Mouse (Mus musculus) neural tube, embryonic 15.5 days (tissue): Measurements from ENCODE around the gene Arnt2. TPM values are rescaled to one million over a fixed set of nuclear protein-coding genes. Genes with fewer than 3 reads are reported as not detected.

Source experiments
- ATAC-seq: fragments of 200-750 bp; cut with Nextera tagmentation; 2 replicates; pipeline ENCODE4 v1.8.0; 2017; ENCODE audit warnings: mild to moderate bottlenecking, moderate TSS enrichment, moderate library complexity; ENCODE audit not compliant: low FRiP score
- H3K27ac ChIP-seq: fragments of 300-500 bp; sonication (generic); replicated peaks from 2 replicates; pipeline ENCODE4 v1.5.1; 2015; ENCODE audit warnings: mild to moderate bottlenecking, inconsistent platforms
- H3K27me3 ChIP-seq: fragments of 300-500 bp; sonication (generic); replicated peaks from 2 replicates; pipeline ENCODE4 v1.6.1; 2015; ENCODE audit warnings: inconsistent platforms
- H3K36me3 ChIP-seq: fragments of 300-500 bp; sonication (generic); 2 replicates; pipeline ENCODE4 v1.6.1; 2015; ENCODE audit warnings: inconsistent platforms
- H3K4me1 ChIP-seq: fragments of 300-500 bp; sonication (generic); 2 replicates; pipeline ENCODE4 v1.6.1; 2015; ENCODE audit warnings: inconsistent platforms
- H3K4me2 ChIP-seq: fragments of 300-500 bp; sonication (generic); 2 replicates; pipeline ENCODE4 v1.6.1; 2015; ENCODE audit warnings: inconsistent platforms, mild to moderate bottlenecking, moderate library complexity
- H3K4me3 ChIP-seq: fragments of 300-500 bp; sonication (generic); replicated peaks from 2 replicates; pipeline ENCODE4 v1.5.1; 2015; ENCODE audit warnings: mild to moderate bottlenecking, inconsistent platforms
- H3K9ac ChIP-seq: fragments of 300-500 bp; sonication (generic); replicated peaks from 2 replicates; pipeline ENCODE4 v1.6.1; 2015; ENCODE audit warnings: mild to moderate bottlenecking, inconsistent platforms
- H3K9me3 ChIP-seq: fragments of 300-500 bp; sonication (generic); replicated peaks from 2 replicates; pipeline ENCODE4 v1.6.1; 2016; ENCODE audit warnings: inconsistent platforms
- WGBS: fragments of 180-500 bp; shearing (Covaris S2); methylation state at CpG from one replicate; pipeline ENCODE4 v1.1.7; 2015; ENCODE audit warnings: mixed read lengths; 5-methylcytosine and 5-hydroxymethylcytosine counted together
- polyA plus RNA-seq: library from polyadenylated mRNA; unstranded; fragments of >200 nt; fragmentation: Nextera tagmentation; extraction: Ambion mirVana; gene quantifications from 2 replicates; pipeline ENCODE4 v1.2.1, GENCODE M21; 2015

Arnt2 gene
- polyA plus RNA-seq, 1 experiment from 2014 or later: 55.0 TPM

DNA sequence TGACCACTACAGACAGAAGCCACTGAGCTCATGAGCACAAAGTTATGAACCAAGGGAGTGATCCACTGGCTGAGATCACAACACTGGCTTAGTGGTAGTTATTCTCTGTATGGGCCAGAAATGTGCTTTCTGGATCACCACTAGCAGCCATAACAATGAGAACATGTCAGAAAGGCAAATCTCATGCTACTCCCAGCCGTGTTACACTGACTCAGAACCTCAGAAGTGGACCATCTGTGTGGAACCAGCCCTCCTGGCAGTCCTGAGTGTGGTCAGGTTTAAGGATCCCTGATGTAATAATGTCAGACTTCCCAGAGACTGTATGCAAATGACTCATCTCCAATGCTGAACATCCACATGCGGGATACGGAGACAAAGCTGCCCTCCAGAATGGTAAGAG is 13.4 kb downstream of the Arnt2 start:
- H3K36me3 ChIP-seq: no peaks in the 10 kb centered on the region
- no peak overlapping the region for H3K27ac ChIP-seq
- H3K4me3 ChIP-seq: no peak overlapping the region
- H3K9ac ChIP-seq: no peak overlapping the region
- H3K4me2 ChIP-seq: no peak overlapping the region
- 93% methylated on average over 3 of the region's 3 CpGs for WGBS
- no peaks in the 10 kb centered on the region for H3K27me3 ChIP-seq
- ATAC-seq: no peak
- no peaks in the 10 kb centered on the region for H3K9me3 ChIP-seq
- peaks cover 24% of the 10 kb centered on the region for H3K4me1 ChIP-seq

DNA sequence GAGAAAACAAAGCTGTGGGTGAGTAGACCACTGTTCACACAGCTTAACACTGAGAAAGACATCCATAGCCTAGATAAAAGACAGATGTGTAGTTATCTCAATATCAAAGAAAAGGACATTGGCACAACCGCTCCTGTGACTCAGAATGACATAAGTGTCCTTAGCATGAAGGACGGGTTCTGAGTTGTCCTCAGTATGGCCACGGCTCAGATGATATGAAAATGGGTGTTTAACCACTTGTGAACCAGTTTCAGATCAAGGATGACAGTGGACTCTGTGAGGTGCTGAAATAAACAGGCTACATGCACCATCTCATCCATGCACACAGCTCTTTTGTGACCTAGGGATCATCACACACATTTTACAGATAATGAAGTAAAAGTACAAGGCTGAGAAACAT is 22.1 kb downstream of the Arnt2 start:
- no peak overlapping the region for H3K9ac ChIP-seq
- no peaks in the 10 kb centered on the region for H3K9me3 ChIP-seq
- H3K4me1 ChIP-seq: no peaks in the 10 kb centered on the region
- ATAC-seq: no peak
- no peaks in the 10 kb centered on the region for H3K36me3 ChIP-seq
- no peak overlapping the region for H3K4me3 ChIP-seq
- H3K4me2 ChIP-seq: no peak overlapping the region
- no peaks in the 10 kb centered on the region for H3K27me3 ChIP-seq
- H3K27ac ChIP-seq: no peak overlapping the region
- WGBS: 87% methylated on average over 3 of the region's 3 CpGs

DNA sequence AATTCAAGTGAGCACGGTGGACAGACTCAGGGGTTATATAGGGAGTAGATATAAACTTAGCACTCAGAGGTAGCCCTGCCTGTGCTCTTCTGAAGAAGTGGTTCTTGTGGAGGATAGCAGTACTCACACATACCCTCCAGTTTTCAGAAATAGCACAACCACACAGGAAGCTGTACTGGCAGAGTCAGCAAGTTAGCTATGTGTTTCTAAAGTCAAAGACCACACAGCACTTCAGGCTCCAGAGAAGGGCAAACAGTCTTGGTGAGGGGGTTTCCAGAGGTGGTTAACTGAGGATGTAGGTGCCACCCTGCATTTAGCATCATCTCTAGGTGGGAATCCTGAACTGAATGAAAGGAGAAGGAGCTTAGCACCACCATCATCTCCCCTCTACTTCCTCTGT is 23.5 kb downstream of the Arnt2 start:
- Histone ChIP-seq H3K4me3 (no peak overlapping the region), H3K27ac (no peak overlapping the region), H3K9ac (no peak overlapping the region), H3K9me3 (no peaks in the 10 kb centered on the region), H3K4me1 (no peaks in the 10 kb centered on the region), H3K4me2 (no peak overlapping the region), H3K27me3 (no peaks in the 10 kb centered on the region), H3K36me3 (no peaks in the 10 kb centered on the region)
- no peak for ATAC-seq
- WGBS: 73% methylated on average over 1 of the region's 1 CpGs

DNA sequence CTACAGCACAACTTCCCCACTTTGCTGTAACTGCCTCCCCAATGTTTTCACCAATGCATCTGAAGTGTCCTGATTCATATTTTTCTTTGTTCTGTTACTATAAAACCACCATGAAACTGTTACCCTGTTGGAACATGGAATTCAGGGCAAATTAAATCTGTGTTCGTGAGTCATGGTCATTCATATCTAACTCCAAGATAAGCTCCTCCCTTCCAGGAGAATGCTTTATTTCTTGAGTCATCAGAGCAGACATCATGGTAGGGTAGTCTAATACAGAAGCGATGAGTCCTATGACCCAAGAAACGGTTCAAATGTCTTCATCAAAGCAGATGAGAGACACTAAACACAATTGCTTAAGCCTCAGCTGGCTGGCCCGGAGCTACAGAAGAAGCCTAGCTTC is 25.2 kb downstream of the Arnt2 start:
- ATAC-seq: no peak
- 98% methylated on average over 4 of the region's 4 CpGs for WGBS
- H3K4me1 ChIP-seq: no peaks in the 10 kb centered on the region
- H3K36me3 ChIP-seq: no peaks in the 10 kb centered on the region
- no peak overlapping the region for H3K27ac ChIP-seq
- H3K9me3 ChIP-seq: no peaks in the 10 kb centered on the region
- H3K27me3 ChIP-seq: no peaks in the 10 kb centered on the region
- H3K4me2 ChIP-seq: no peak overlapping the region
- no peak overlapping the region for H3K9ac ChIP-seq
- H3K4me3 ChIP-seq: no peak overlapping the region

DNA sequence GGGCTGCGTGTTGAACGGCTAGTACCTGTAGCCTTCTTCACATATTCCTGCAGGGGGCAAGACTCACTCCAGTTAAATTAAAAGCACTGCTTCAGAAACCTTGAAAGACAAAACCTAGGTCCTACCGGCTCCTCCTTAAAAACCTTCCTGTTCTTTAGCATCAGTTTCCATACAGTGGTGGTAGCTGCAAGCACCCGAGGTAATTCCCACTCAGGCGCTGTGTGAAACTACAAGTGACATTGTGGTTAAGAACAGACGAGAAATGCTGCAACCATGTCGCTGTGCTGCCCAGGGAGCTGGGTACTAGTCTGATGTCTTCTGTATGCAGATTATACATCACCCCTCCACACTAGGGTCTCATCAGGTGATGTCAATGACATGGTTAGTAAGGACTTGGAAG is 25.9 kb downstream of the Arnt2 start:
- WGBS: 94% methylated on average over 7 of the region's 7 CpGs
- H3K9me3 ChIP-seq: no peaks in the 10 kb centered on the region

DNA sequence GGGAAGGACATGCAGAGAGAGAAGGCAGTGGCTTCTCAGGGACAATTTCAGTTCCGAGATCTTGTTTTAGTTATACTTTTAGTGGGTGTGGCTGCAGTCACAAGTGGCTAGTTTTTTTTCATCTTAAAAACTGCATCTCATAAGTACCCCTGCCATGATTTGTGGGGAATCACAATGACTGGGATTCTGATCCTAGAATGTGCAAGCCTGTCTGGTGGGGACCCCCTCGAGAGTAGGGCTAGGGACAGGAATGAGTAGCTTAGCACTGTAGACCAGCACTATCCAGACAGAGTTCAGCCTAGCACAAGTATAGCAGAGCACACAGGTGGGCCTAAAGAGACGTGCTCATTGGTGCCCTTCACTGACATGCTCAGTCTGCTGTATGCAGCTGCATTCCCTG is 27.6 kb downstream of the Arnt2 start:
- Histone ChIP-seq H3K27me3 (no peaks in the 10 kb centered on the region), H3K4me3 (no peak overlapping the region), H3K36me3 (no peaks in the 10 kb centered on the region), H3K9ac (no peak overlapping the region), H3K4me2 (no peak overlapping the region), H3K9me3 (no peaks in the 10 kb centered on the region), H3K27ac (no peak overlapping the region), H3K4me1 (peaks cover 9% of the 10 kb centered on the region)
- ATAC-seq: no peak
- 87% methylated on average over 3 of the region's 3 CpGs for WGBS

More for the DNA sequence above, 25.9 kb downstream of the Arnt2 start:
- Histone ChIP-seq H3K36me3 (no peaks in the 10 kb centered on the region), H3K27ac (no peak overlapping the region), H3K4me2 (no peak overlapping the region), H3K27me3 (no peaks in the 10 kb centered on the region), H3K4me1 (no peaks in the 10 kb centered on the region), H3K9ac (no peak overlapping the region), H3K4me3 (no peak overlapping the region)
- ATAC-seq: no peak

DNA sequence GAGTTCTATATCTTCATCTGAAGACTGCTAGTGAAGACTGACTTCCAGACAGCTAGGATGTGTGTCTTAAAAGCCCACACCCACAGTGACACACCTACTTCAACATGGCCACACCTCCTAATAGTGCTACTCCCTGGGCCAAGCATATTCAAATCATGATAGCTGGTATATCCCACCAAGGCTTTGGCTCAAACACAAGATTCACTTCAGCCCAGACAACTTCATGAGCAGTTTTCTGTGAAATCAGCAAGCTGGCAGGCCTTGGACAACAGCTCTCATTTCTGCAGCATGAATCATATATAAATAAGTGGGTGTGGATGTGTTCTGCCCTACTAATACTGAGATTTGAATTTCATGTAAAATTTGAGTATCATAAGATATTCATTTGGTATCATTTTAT is 29.2 kb downstream of the Arnt2 start:
- no peak overlapping the region for H3K9ac ChIP-seq
- H3K27me3 ChIP-seq: no peaks in the 10 kb centered on the region
- no peaks in the 10 kb centered on the region for H3K36me3 ChIP-seq
- no peak overlapping the region for H3K27ac ChIP-seq
- no peak for ATAC-seq
- no peak overlapping the region for H3K4me2 ChIP-seq
- H3K9me3 ChIP-seq: no peaks in the 10 kb centered on the region
- no peak overlapping the region for H3K4me3 ChIP-seq
- H3K4me1 ChIP-seq: peaks cover 16% of the 10 kb centered on the region

DNA sequence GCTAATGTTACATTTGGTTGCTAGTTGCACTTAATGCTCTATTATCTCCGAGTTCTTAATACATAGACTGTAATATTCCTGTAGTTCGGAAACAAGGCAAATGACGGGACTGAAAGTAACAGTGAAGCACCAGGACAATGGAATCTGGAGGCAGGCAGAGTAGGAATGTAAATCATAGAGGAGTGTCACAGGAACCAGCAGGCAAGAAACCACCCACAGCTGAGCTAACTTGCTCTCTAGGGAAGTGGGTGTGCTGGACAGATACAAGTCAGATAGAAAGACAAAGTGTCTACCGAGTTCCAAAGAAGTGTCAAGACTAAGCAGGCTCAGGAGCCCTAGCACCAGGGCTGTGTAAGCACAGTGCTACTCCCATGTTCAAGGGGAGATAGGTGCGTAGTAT is 32.6 kb downstream of the Arnt2 start:
- ATAC-seq: no peak
- Histone ChIP-seq H3K4me3 (no peak overlapping the region), H3K9ac (no peak overlapping the region), H3K4me2 (no peak overlapping the region), H3K4me1 (peaks cover 23% of the 10 kb centered on the region), H3K27me3 (no peaks in the 10 kb centered on the region), H3K9me3 (no peaks in the 10 kb centered on the region), H3K27ac (no peak overlapping the region), H3K36me3 (no peaks in the 10 kb centered on the region)
- 67% methylated on average over 5 of the region's 5 CpGs for WGBS

DNA sequence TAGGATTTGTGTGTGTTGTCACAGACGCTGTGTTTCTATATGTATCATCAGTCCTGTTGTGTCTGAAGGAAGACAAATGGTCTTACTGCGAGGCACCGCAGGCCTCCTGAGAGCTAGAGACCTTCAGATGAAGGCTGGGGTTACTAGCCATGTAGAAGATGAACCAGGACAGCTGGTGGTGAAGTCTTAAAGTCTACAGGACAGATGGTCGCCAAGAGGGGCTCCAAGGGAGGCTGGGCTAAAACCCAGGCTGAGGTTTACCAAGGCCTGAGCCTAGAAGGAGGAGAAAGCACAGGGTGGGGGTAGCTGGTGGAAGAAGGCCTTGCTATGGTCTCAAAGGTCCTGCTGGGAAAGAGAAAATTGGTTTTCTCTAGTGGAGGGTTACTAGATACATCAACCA is 36.3 kb downstream of the Arnt2 start:
- WGBS: 88% methylated on average over 4 of the region's 4 CpGs
- Histone ChIP-seq H3K27me3 (no peaks in the 10 kb centered on the region), H3K9ac (no peak overlapping the region), H3K4me3 (no peak overlapping the region), H3K4me2 (no peak overlapping the region), H3K36me3 (no peaks in the 10 kb centered on the region), H3K4me1 (peaks cover 30% of the 10 kb centered on the region), H3K9me3 (no peaks in the 10 kb centered on the region), H3K27ac (no peak overlapping the region)
- no peak for ATAC-seq

DNA sequence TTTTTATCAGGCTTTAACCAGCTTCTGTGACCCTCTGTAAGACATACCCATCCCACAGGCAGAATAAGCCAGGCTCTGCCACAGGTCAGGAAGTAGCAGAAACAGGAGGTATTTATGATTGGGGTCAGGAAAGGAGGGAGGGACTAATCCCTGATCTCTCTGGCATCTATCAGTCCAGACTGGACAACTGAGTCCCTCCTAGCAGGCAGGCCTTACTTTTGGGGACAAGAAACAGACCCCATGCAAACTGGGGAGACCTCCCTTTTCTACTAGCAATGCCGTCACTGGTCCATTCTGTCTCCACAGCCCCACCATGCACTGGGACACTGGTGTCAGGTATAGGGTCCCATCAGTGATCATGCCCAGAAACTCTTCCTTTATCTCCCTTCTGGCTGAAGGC is 37.1 kb downstream of the Arnt2 start:
- Histone ChIP-seq H3K27me3 (no peaks in the 10 kb centered on the region), H3K4me3 (no peak overlapping the region), H3K9ac (no peak overlapping the region), H3K4me2 (no peak overlapping the region), H3K36me3 (no peaks in the 10 kb centered on the region), H3K9me3 (no peaks in the 10 kb centered on the region), H3K4me1 (peaks cover 26% of the 10 kb centered on the region), H3K27ac (peak overlapping the region; percentile 54)
- WGBS: 92% methylated on average over 1 of the region's 1 CpGs
- ATAC-seq: no peak

DNA sequence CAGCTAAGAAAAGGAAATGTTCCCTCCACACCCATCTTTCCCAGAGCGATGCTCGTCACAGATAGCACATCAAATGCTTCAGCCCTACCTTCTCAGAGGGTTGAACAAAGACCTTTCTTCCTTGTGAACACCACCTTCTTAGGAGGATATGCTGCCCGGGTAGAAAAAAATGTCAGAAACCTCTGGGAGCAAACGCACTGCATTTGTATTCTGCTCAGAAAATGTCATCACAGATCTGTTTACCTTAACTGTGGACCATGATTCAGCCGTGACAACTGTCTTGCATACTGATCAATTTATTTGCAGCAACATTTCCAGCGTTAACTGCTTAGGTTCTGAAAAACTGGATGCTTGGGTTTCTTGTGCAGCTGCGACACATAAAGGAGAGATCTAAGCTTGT is 37.7 kb downstream of the Arnt2 start:
- Histone ChIP-seq H3K4me3 (no peak overlapping the region), H3K4me1 (peaks cover 21% of the 10 kb centered on the region), H3K27ac (peak overlapping the region; percentile 54), H3K4me2 (no peak overlapping the region), H3K36me3 (no peaks in the 10 kb centered on the region), H3K9ac (0 out of 2 replicates have a peak overlapping the region, but pooled peaks have one; percentile 1), H3K9me3 (no peaks in the 10 kb centered on the region), H3K27me3 (no peaks in the 10 kb centered on the region)
- ATAC-seq: no peak
- WGBS: 71% methylated on average over 7 of the region's 7 CpGs

DNA sequence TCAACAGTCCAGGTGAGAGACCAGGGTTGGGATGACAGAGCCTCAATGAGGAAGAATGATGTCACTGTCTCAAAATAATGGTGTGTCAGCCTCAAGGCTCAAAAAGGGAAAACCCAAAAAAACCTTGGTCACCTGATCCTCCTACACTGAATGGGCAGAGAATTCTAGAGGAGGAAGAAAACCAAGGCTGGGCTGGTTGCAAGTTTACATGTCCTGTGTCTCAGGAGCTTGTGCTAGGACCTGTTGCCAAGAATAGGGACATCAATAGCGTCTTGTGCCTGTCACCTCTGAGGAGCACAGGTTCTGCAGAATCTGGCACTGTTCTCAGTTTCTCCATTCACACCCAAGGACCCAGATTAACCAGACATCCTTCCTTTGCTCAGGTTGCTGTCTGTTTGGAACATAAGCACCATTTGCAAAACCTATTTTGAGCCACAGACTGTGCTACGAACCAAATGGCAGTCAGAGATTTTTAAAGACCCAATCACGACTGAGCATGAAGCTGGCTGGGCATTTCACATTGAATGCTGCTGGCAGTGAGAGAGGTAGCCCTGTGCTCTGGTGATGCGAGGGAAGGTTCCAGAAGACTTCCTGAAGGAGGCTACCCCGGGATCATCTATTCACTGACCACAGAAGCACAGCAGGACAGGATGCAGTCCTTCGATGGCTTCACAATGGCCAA is 38.9 kb downstream of the Arnt2 start:
- Histone ChIP-seq H3K9ac (no peak overlapping the region), H3K27ac (no peak overlapping the region), H3K4me1 (peaks cover 14% of the 10 kb centered on the region; the same call in 1 of the 2 replicates), H3K9me3 (no peaks in the 10 kb centered on the region), H3K27me3 (no peaks in the 10 kb centered on the region), H3K36me3 (no peaks in the 10 kb centered on the region), H3K4me3 (no peak overlapping the region), H3K4me2 (no peak overlapping the region)
- no peak for ATAC-seq
- 85% methylated on average over 6 of the region's 6 CpGs for WGBS

DNA sequence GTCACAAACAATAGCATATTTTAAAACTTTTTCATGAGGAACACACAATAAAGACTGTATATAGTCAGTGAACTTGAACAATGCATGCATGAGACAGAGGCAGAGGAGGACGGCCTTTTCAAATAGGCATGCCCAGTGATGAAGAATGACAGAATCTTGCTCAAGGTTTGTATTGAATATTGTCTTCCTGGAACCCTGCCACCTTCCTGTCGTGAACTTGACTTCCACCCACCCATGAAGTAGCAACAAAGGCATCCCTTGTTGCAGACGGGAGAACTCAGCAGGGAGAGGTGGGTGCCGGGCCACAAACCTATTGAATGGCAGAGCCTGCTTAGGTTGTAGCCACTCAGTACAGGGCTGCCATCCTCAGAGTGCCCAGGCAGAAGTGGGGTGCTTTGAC is 43.7 kb downstream of the Arnt2 start:
- H3K27ac ChIP-seq: no peak overlapping the region
- H3K36me3 ChIP-seq: no peaks in the 10 kb centered on the region
- no peaks in the 10 kb centered on the region for H3K9me3 ChIP-seq
- no peak overlapping the region for H3K9ac ChIP-seq
- peaks cover 17% of the 10 kb centered on the region; the same call in 1 of the 2 replicates for H3K4me1 ChIP-seq
- H3K4me2 ChIP-seq: no peak overlapping the region
- no peak for ATAC-seq
- 52% methylated on average over 4 of the region's 4 CpGs for WGBS
- no peaks in the 10 kb centered on the region for H3K27me3 ChIP-seq
- H3K4me3 ChIP-seq: no peak overlapping the region
